Mouse (Mus musculus): ENCODE data around the gene Miga2. TPM values are rescaled to one million over a fixed set of nuclear protein-coding genes. Genes with fewer than 3 reads are reported as not detected.
A peak's percentile ranks its signal among the peaks of the same experiment; 100 is the strongest.

Miga2 gene
- polyA plus RNA-seq, 1 experiment from 2014 or later, result 26.6 TPM

DNA sequence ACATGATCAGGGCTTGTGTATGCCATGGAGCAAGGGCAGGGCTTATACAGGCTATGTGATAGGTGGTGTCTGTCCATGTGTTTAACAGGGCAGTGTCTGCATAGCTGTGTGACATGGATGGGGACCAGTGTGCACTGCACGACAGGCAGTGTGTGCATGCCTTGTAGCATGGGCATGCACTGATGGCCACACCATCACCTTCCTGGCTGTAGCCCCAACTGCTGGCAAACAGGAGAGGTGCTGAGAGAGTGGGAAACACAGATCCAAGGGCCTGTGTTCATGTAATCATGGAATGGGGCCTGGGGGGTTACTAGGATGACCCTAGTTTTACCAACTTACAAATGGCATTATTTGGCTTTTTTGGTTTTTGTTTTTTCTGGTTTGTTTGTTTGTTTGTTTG lies 39.8 kb downstream of the Miga2 start:
- ATAC-seq (ENCODE audit: low FRiP score, low read depth), result no peak
- Histone ChIP-seq H3K27me3 (no peaks in the 10 kb centered on the region), H3K9me3 (no peaks in the 10 kb centered on the region), H3K36me3 (peaks cover 91% of the 10 kb centered on the region), H3K4me3 (no peak overlapping the region), H3K27ac (no peak overlapping the region), H3K4me2 (replicated peaks) (no peak overlapping the region), H3K4me1 (no peaks in the 10 kb centered on the region), H3K9ac (no peak overlapping the region)
- 93% methylated on average over 1 of the region's 1 CpGs for WGBS

DNA sequence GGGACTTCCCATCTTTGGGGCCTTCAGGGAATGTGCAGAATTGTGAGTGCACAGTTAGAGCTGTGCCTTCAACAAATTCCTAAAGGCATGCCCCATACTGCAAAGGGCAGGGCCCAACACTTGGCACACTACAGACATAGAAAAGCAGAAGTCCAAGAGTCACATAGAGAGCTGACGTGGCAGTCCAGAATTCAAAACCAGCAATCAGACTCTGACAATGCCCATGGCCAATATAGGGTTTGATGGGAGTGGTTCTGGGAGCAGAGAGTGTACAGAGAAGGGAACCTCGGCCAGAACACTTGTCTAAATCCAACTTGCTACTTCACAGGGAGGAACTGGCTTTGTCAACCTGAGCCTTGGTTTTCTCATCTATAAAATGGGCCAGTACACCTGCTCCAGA lies 43.2 kb downstream of the Miga2 start:
- 88% methylated on average over 2 of the region's 2 CpGs for WGBS

DNA sequence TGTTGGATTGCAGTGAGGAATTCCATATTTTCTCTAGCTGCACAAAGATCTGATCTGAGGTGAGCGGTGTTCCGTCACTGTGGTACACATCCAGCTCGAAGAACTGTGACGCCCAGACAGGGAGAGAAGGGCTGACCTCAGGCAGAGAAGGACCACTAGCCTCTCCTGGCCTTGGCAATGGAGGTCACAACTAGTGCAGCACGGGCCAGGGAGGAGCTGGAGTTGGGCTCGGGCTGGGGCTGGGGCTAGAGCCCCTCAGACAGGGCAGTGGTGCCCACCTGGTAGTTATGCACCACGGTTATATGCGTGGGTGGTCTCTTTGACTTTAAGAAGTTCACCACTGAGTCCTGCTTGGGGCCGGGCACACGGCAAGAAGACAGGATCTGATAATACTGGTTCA lies 43.7 kb downstream of the Miga2 start:
- peaks cover 78% of the 10 kb centered on the region for H3K36me3 ChIP-seq
- 91% methylated on average over 10 of the region's 10 CpGs for WGBS
- no peak overlapping the region for H3K9ac ChIP-seq
- H3K27me3 ChIP-seq, result no peaks in the 10 kb centered on the region
- H3K27ac ChIP-seq, result no peak overlapping the region
- ATAC-seq (ENCODE audit: low FRiP score, low read depth), result no peak
- no peaks in the 10 kb centered on the region for H3K4me1 ChIP-seq
- no peak overlapping the region for H3K4me2 ChIP-seq (replicated peaks)
- H3K4me3 ChIP-seq, result no peak overlapping the region
- H3K9me3 ChIP-seq, result no peaks in the 10 kb centered on the region

More for the DNA sequence above, 43.2 kb downstream of the Miga2 start:
- H3K9me3 ChIP-seq, result no peaks in the 10 kb centered on the region
- no peak overlapping the region for H3K27ac ChIP-seq
- H3K4me2 ChIP-seq (replicated peaks), result no peak overlapping the region
- no peak overlapping the region for H3K9ac ChIP-seq
- H3K4me3 ChIP-seq, result no peak overlapping the region
- H3K27me3 ChIP-seq, result no peaks in the 10 kb centered on the region
- peaks cover 80% of the 10 kb centered on the region for H3K36me3 ChIP-seq
- H3K4me1 ChIP-seq, result no peaks in the 10 kb centered on the region
- ATAC-seq (ENCODE audit: low FRiP score, low read depth), result no peak

DNA sequence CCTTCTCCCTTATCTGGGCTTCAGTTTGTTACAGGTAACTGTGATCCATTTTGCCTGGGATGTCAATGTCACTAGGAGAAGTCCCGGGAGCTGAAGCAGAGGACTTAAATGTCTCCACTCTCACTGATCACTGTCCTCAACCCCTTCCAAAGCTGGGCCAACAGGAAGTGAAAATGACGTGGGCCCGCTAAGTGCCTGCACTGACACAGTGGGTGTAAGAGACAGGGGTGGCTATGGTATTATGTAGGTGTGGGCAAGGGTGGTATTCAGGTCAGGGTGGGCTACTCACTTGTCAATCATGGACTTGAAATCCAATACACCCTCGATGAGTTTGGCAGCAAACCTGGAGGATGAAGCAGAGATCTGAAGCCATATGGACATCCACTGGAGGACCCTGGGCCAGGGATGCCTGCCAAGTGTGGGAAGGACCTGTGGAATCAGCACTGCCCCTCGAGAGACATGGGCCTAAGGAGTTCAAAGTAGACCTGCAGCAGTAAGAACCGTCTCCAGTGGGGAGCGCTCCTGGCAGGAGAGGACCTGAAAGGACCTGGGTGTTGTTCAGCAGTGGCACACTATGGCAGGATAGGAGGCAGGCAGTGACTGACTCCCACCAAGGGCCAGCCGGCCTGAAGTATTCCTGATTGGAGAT lies 44.5 kb downstream of the Miga2 start:
- Histone ChIP-seq H3K9ac (no peak overlapping the region), H3K9me3 (no peaks in the 10 kb centered on the region), H3K4me1 (no peaks in the 10 kb centered on the region; the same call in 1 of the 2 replicates), H3K27ac (no peak overlapping the region), H3K27me3 (no peaks in the 10 kb centered on the region), H3K4me2 (replicated peaks) (no peak overlapping the region), H3K4me3 (no peak overlapping the region), H3K36me3 (peaks cover 72% of the 10 kb centered on the region)
- 82% methylated on average over 8 of the region's 8 CpGs for WGBS
- ATAC-seq (ENCODE audit: low FRiP score, low read depth), result no peak

- WGBS, result 83% methylated on average over 5 of the region's 5 CpGs
- Histone ChIP-seq H3K4me2 (replicated peaks) (no peak overlapping the region), H3K9me3 (no peaks in the 10 kb centered on the region), H3K9ac (no peak overlapping the region), H3K27ac (no peak overlapping the region), H3K27me3 (no peaks in the 10 kb centered on the region), H3K4me1 (peaks cover 9% of the 10 kb centered on the region), H3K4me3 (no peak overlapping the region), H3K36me3 (peaks cover 63% of the 10 kb centered on the region)
- no peak for ATAC-seq (ENCODE audit: low FRiP score, low read depth)
These were observed 45.6 kb downstream of the Miga2 start for GRCm38 (mm10) chr2:30409454-30410176.

GRCm38 (mm10) chr2:30413038-30413973 lies 49.3 kb downstream of the Miga2 start:
- no peak overlapping the region for H3K4me3 ChIP-seq
- peaks cover 28% of the 10 kb centered on the region for H3K36me3 ChIP-seq
- H3K9ac ChIP-seq, result 0 out of 2 replicates have a peak overlapping the region, but pooled peaks have one; percentile 4
- no peak overlapping the region for H3K27ac ChIP-seq
- no peaks in the 10 kb centered on the region for H3K27me3 ChIP-seq
- H3K4me1 ChIP-seq, result peaks cover 28% of the 10 kb centered on the region
- no peak overlapping the region for H3K4me2 ChIP-seq (replicated peaks)
- WGBS, result 82% methylated on average over 16 of the region's 16 CpGs
- no peaks in the 10 kb centered on the region for H3K9me3 ChIP-seq
- ATAC-seq (ENCODE audit: low FRiP score, low read depth), result no peak

GRCm38 (mm10) chr2:30414101-30414500 lies 50.1 kb downstream of the Miga2 start:
- Histone ChIP-seq H3K9me3 (no peaks in the 10 kb centered on the region), H3K27me3 (no peaks in the 10 kb centered on the region), H3K4me1 (peaks cover 36% of the 10 kb centered on the region), H3K36me3 (peaks cover 20% of the 10 kb centered on the region), H3K4me3 (peak overlapping the region; percentile 87; the same call in 1 of the 2 replicates), H3K9ac (0 out of 2 replicates have a peak overlapping the region, but pooled peaks have one; percentile 4), H3K4me2 (replicated peaks) (peak overlapping the region; percentile 83), H3K27ac (no peak overlapping the region)
- WGBS, result 74% methylated on average over 4 of the region's 4 CpGs
- ATAC-seq (ENCODE audit: low FRiP score, low read depth), result no peak

- Histone ChIP-seq H3K9me3 (no peaks in the 10 kb centered on the region), H3K27me3 (no peaks in the 10 kb centered on the region), H3K9ac (peak overlapping the region; percentile 97), H3K4me2 (replicated peaks) (peak overlapping the region; percentile 83), H3K4me3 (peak overlapping the region; percentile 87), H3K36me3 (peaks cover 16% of the 10 kb centered on the region), H3K4me1 (peaks cover 42% of the 10 kb centered on the region), H3K27ac (no peak overlapping the region)
- 51% methylated on average over 5 of the region's 5 CpGs for WGBS
- ATAC-seq (ENCODE audit: low FRiP score, low read depth), result no peak
These were observed 50.6 kb downstream of the Miga2 start for GRCm38 (mm10) chr2:30414681-30415080.

DNA sequence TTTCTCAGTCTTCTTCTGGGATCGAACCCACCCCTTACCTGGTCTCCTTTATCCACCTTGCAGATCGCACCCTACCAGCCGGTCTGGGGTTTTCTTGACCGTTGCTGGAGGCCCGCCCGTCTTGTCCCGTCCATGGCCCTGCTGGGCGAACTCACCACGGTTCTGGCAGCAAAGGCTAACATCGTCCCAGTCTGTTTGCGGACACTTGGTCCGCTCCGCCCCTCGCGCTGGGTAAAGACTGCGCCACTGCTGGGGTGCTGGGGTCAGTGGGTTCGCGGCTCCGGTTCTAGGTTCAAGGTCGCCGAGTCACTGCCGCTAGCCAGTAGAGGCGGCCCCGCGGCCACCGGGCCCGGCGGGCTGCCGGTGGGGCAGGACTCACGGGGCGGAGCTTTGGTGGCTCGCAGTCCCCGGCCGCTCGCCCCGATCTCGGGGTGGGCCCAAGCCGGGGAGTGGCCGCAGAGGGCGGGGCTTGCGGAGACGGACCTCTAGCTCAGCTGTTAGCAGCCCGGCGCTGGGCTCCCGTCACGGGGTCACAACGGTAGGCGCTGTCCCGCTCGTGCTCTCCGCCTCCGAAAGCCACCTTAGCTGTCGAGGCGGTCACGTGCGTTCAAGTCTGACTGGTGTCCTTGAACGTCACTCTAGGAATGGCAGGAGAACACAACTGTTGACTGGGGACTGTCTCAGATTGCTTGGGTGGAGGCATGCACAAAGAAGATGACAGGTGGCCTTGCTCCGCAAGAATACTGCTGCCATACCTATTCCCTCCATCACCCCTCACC lies 51.3 kb downstream of the Miga2 start, which contains the start of gene Crat:
Crat (minus strand) TSS at position 657 of the 779 bp plus-strand sequence.
- H3K36me3 ChIP-seq, result peaks cover 9% of the 10 kb centered on the region
- peak within 1 kb of the TSS; percentile 98 for H3K27ac ChIP-seq
- peak; percentile 86 for ATAC-seq (ENCODE audit: low FRiP score, low read depth)
- under 1% methylated on average over 58 of the region's 58 CpGs for WGBS
- no peaks in the 10 kb centered on the region for H3K9me3 ChIP-seq
- H3K4me1 ChIP-seq, result peaks cover 47% of the 10 kb centered on the region
- H3K9ac ChIP-seq, result peak within 1 kb of the TSS; percentile 97
- H3K4me3 ChIP-seq, result peak within 1 kb of the TSS; percentile 87
- no peaks in the 10 kb centered on the region for H3K27me3 ChIP-seq
- H3K4me2 ChIP-seq (replicated peaks), result peak within 1 kb of the TSS; percentile 83

DNA sequence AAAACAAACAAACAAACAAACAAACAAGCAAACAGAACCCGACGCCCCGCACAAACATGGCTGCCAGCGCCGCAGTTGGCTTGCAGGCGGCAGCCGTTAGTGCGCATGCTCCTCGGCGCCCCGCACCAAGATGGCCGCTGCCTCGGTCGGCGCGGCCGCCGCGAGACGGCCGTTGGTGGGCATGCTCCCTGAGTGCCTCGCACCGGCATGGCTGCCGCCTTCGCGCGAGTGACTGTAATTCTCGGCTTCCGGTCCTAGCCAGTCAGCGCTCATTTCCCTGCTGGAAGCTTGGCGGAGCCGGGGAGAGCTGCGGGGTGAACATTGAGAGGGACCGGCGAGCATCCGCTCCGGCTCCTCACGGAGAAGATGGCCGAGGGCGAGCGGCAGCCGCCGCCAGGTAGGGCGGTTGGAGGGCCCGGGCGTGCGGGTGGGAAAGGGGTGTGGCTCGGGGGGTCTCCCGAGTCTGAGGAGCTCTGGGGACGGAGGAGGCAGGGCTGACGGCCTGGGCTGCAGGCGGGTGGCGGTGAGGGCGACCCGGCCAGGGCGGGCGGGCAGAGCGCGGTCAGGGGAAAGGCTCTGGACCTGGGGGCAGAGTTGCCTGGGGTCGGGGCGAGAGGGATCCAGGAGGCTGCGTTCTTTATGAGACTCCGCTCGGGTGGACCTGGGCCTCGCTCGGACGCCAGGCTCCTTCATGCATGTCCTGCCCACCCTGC lies 52.1 kb downstream of the Miga2 start, which contains the start of gene Ptpa:
Ptpa (plus strand) TSS at position 104 of the 713 bp plus-strand sequence.
- peaks cover 50% of the 10 kb centered on the region for H3K4me1 ChIP-seq
- H3K27me3 ChIP-seq, result no peaks in the 10 kb centered on the region
- peak within 1 kb of the TSS; percentile 83 for H3K4me2 ChIP-seq (replicated peaks)
- peak within 1 kb of the TSS; percentile 97 for H3K9ac ChIP-seq
- under 1% methylated on average over 67 of the region's 67 CpGs for WGBS
- peaks cover 8% of the 10 kb centered on the region for H3K36me3 ChIP-seq
- H3K4me3 ChIP-seq, result peak within 1 kb of the TSS; percentile 87
- H3K27ac ChIP-seq, result peak within 1 kb of the TSS; percentile 98
- ATAC-seq (ENCODE audit: low FRiP score, low read depth), result peak; percentile 91
- H3K9me3 ChIP-seq, result no peaks in the 10 kb centered on the region

- Histone ChIP-seq H3K4me2 (replicated peaks) (peak overlapping the region; percentile 83), H3K27me3 (no peaks in the 10 kb centered on the region), H3K4me3 (peak overlapping the region; percentile 87), H3K4me1 (peaks cover 55% of the 10 kb centered on the region), H3K9me3 (no peaks in the 10 kb centered on the region), H3K9ac (peak overlapping the region; percentile 97), H3K36me3 (peaks cover 6% of the 10 kb centered on the region), H3K27ac (peak overlapping the region; percentile 98)
- WGBS, result 1% methylated on average over 7 of the region's 7 CpGs
- no peak for ATAC-seq (ENCODE audit: low FRiP score, low read depth)
These were observed 52.6 kb downstream of the Miga2 start for GRCm38 (mm10) chr2:30416649-30416965.

Data from limb, embryonic 13.5 days (tissue).